Mouse (Mus musculus) spleen, postnatal 36 days (tissue): ENCODE measurements around the gene Hapln2.

Experiments
- DNase-seq, 2 experiments: peaks; one replicate each; pipeline ENCODE4 v3.0.0; 2022; ENCODE audit warnings: low spot score in 2 of 2, mixed read lengths in 1 of 2

Gene Hapln2

DNA sequence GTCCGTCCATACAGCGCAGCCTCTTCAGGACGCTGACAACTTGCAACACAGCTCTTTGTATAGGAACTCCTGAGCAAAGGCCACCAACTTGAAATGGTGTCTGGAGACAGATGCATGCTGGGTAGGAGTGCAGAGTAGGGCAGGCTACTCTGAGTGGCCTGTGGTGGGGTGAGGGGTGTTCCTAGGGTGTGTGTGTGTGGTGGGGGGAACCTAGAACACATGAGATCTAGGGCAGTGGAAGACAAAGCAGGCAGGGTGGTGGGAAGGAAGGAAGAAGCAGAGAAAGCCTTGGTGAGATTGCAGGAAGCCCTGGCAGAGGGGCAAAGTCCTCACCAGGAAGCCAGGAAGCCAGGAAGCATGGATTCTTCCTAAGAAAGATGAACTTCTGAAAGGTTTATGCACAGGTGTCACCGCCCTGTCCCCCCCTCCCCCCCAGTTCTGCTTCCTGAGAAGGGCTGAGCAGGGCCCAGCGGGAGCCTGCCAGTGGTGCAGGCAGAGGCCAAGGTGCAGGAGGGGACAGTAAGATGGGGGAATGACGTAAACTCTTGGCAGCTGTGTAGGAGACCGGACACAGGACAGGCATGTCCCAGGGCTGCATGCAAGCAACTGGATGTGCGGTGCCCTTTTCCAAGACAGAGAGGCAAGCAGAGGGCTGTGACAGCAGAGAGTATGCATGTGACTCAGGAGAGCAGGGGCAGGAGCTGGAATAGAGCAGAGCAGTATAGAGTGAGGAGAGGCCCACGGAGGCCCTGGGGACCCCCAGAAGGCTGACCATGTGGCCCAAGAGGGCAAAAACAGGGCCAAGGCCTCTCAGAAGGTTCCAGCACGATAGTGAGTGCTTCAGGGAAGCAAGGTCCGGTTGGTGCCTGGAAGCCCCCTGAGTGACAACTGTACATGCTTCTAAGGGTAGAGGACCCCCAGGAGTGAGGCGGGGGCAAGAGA lies 45.2 kb downstream of the Hapln2 start:
- DNase-seq: no peak

DNA sequence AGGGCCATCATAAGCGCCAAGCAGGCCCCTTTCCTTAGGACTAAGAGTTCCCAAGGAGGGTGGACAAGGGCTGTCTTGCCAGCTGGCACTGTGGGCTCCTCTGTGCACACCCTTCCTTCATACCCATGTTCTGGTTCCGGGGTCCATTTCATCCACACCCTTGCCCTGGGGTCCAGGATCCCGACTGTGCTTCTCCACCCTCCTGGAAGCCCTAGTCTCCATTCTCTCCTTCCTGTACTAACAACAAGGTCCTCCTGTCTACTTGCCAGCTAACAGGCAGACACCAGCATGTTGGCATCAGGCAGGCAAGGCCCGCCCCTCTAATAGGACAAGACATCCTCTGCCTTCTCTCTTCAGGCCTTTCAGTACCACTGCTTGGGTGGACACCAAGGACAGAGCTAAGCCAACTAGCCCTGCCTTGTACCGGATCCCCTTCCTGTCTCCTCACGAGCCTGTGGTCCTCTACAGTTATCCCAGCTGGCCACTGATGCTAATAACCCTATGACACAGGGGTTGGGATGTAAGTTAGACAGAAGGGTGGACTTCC lies 46.1 kb downstream of the Hapln2 start:
- no peak for DNase-seq

DNA sequence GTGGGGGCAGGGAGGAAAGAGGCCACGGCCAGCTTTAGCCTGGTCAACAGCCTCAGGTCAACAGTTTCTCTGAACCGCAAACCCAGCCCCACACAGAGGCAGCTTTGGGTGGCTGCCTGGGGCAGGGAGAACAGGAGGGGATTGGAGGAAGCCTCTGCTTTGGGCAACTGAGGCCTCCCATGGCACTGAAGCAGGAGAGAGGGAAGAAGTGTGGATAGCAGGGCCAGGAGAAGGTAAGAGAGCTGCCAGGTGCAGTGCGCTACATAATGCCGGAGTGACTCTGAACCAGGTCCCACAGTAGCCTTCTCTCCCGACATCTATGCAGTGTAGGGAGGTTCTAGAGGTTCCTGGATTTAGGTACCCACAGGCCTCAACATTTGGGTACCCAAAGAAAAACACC lies 46.7 kb downstream of the Hapln2 start:
- no peak for DNase-seq

DNA sequence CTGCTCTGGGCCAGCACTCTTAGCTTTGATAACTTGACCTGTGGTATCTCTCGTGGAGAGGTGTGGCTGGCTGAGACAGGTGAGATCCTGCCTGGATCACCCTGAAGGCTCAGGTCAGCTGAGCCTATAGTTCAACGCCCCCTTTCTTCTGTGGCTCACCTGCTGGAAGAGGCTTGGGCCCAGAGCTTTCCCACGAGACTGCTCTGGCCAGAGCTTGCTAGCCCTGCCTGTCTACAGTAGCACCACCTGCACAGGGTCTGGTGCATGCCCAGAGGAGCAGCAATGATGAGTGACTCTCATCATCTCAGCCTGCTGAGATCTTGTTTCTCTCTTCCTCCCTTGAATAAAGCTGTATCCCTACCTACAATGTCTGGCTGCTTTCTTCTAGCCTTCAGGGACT lies 47.3 kb downstream of the Hapln2 start:
- no peak for DNase-seq

DNA sequence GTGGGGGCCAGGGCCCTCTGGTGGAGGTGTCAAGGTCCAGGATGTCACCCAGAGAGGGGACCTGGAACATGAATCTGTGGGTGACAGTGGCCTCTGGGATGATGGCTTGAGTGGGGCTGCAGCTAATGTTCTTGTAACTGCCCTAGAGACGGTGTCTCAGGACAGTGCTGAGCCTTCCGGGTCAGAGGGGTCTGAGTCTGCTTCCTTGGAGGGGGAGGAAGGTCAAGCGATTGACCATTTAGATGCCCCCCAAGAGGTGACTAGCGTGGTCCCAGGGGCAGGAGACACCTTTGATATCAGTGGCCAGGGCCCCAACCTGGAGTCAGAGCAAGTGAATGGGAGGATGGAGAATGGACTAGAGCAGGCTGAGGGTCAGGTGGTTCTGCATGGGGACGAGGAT lies 47.9 kb downstream of the Hapln2 start:
- DNase-seq: no peak

DNA sequence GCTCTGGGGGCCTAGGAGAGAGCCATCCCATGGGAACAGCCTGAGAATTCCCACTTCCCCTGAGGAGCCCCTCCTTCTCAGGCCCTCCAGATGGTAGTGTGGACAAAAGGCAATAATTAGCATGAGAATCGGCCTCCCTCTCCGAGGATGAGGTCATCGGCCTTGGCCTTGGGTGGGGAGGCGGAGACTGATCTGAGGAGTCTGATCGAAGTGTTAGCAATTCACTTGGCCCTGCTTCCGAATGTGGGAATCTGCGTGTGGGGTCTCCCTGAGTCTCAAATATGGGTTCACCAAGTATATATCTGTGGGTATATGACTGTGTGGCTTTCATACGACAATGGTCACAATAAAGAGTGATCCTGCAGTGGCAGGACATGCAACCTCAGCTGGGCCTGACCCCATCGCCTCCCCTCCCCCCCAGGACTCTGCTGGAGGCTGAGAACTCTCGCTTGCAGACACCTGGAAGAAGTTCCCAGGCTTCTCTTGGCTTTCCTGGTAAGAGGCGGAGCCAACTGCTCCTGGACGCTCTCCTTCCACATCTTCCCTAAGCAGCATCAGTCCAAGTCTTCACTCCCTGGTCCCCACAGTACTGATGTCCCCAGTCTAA lies 52.9 kb downstream of the Hapln2 start:
- DNase-seq: no peak

DNA sequence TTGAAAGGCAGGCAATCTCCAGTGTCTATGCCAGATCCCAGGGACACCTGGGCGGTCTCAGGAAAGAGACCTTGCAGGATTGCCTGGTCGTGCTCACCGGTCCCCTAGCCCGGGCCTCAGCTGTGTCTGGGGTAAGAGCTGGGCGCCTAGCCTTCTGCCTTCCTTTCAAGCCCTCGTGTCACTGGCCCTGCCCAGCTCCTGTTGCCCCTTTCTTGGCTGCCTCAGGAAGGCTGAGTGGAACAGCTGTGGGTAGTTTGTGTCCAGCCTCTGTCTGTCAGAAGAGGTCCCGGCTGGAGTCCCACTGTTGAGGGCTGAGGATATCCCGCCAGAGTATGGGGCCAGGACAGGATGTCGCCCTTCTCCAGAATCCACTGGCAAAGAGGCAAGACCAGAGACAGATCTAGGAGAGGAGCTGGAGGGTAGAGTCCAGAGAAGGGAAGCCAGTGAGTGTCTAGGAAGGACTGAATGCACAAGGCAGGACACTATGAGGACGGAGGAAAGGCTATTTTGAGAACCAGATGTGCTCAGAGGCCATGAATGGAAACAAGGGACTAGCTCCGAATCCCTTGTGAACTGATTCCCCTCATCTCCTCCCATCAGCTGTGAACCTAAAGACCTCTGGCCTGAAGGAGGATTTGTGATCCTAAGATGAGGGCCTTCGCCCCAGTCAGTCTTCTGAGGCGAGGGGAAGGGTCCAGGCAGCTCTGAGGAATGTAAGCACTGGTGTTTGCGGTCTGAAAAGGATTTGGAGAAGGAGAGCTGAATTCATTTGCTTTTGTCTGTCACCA lies 53.6 kb downstream of the Hapln2 start:
- no peak for DNase-seq

DNA sequence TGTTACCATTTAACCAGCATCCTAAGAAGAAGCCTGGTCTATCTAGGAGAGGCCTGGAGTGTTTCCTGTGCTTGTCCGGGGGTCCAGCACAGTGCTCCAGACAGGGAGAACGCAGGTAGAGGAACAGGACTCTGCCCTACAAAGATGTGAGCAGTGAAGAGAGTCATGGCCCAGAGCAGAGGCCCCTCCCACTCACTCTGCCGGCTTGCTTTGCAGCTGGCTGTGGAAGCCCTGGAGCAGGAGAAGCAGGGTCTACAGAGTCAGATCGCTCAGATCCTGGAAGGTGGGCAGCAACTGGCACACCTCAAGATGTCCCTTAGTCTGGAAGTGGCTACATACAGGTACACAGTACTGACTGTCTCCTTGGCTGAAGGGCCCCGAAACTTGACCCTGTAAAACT lies 54.6 kb downstream of the Hapln2 start:
- DNase-seq: no peak

DNA sequence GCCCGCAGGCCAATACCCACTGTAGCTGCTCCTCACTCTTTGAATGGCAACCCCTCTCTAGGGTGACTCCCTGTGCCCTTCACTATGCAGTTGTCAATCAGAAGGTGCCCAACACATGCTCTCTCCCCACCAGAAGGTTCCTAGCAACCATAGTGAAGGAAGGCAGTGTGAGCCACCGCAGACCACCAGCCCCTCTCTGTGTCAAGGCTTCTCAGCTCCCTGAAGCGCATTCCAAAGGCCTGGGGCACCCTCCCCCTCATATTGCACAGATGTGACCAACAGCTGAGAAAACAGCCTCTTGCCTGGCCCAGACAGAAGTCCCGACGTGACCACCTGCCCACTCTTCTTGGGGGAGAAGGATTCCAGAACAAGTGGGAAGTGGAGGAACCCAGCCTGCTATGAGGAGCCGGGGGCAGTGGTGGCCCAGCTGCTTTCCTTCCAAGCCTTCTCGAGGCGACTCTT lies 55.1 kb downstream of the Hapln2 start:
- no peak for DNase-seq
